Mouse (Mus musculus): ENCODE data around the gene Thada.
"Not testable (repeated sequence)": the region's sequence is repeated elsewhere in the genome, so short reads cannot be mapped to it uniquely, and the experiment has no call there.

The Thada gene

GRCm38 (mm10) chr17:84264305-84264704 lies 201.7 kb downstream of the Thada start:
- no peak for DNase-seq (ENCODE audit: low read depth in 2 of 2, low spot score in 2 of 2)

GRCm38 (mm10) chr17:84263591-84263990 lies 202.4 kb downstream of the Thada start:
- no peak for DNase-seq (ENCODE audit: low read depth in 2 of 2, low spot score in 2 of 2)

- DNase-seq (ENCODE audit: low read depth in 2 of 2, low spot score in 2 of 2) = no peak
Measured at GRCm38 (mm10) chr17:84262325-84262979, 203.6 kb downstream of the Thada start.

GRCm38 (mm10) chr17:84261010-84261409 lies 205.0 kb downstream of the Thada start:
- no peak for DNase-seq (ENCODE audit: low read depth in 2 of 2, low spot score in 2 of 2)

DNA sequence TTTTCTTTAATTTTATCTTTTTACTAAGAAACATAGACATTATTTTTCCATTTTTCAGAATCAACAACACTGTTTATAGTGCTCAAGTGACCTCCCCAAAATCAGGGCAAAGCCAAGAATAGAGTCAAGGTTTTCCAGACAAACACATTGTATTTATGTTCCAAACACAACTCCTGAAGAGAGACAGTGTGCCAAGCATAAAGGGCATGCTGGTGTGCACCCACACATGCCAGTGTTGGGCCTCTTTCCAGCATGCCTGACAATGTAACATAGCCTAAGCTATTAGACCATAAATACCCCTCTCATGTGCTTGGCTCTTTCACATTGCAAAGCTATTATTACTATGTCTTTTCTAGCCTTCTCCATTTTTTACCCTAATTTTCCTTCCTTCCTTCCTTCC lies 205.8 kb downstream of the Thada start:
- DNase-seq (ENCODE audit: low read depth in 2 of 2, low spot score in 2 of 2) = no peak

- DNase-seq (ENCODE audit: low read depth in 2 of 2, low spot score in 2 of 2) = no peak
Measured at GRCm38 (mm10) chr17:84258638-84259261, 207.3 kb downstream of the Thada start.

GRCm38 (mm10) chr17:84257927-84258532 lies 208.0 kb downstream of the Thada start:
- no peak for DNase-seq (ENCODE audit: low read depth in 2 of 2, low spot score in 2 of 2)

DNA sequence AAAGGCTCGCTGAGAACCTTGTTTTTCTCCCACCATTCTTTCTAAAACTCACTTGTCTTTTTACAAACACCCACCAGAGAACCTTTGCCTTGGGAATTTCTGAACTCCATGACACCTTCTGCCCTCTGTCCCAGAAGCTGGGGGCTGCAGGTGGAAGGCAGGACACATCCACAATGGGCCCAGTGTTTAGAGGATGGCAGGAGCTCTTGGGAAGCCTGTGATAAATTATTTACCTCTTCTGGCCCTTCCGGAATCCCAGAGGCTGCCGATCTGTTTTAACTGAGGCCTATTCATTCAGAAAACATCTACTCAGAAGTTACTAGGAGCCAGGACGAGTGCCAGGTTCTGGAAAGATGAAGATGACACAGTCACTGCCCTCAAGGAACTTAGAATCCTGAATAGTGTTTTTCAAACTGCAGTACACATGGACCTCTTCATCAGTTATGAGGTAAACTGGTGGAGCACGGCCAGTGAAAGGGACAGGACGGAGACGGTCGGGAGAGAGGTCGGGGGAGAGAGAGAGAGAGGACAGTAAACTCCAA lies 209.7 kb downstream of the Thada start:
- no peak for DNase-seq (ENCODE audit: low read depth in 2 of 2, low spot score in 2 of 2)

DNA sequence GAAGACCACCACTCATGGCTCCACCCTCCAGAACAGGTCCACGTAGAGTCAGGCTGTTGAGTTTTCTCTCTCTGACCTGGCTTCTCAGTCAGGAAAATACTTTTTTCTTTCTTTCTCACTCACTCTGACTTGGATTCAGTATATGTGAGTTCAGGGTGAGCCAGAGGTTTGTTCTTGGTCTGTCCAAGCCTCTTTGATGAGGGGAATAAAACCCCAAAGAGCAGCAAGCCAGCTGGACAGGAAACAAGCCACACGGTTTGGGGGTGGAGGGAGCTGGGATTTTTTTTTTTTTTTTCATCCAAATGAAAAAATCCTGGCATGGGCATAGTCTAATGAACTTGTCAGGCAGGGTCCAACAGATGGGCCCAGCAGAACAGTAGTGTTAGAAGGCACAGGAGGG lies 210.2 kb downstream of the Thada start:
- no peak for DNase-seq (ENCODE audit: low read depth in 2 of 2, low spot score in 2 of 2)

GRCm38 (mm10) chr17:84251426-84251825 lies 214.6 kb downstream of the Thada start:
- no peak for DNase-seq (ENCODE audit: low read depth in 2 of 2, low spot score in 2 of 2)

DNA sequence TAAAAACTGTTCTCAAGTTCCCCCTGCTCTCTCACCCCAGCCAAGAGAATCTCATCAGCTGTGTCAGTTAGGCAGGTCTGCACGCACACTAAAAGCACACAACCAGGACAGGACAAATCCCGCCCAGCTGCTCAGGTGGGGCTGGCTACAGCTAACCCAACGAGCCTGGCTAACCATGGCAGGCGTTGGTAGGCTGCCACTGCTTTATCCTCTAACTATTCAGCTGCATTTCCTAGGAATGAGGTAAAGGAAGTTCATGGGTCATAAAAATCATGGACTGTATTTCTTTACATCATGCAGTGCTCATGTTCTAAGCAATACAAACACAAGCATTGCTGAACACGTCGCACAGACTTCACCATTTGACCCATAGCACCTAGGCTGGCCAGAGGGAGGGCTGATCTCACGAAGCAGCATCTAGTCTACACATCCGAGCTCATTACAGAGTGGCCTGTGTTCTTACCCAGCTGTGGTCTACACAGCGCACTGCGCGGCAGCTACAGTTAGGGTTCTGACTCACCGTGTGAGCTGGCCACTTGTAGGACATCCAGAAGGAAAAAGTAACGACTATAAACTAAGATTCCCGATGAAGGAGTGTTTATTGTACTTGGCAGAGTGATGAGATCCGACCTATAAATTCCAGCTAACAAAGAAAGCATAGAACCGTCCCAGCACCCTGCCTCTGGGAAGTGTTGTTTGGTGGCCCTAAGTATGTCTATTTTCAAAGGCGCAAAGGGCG lies 221.7 kb downstream of the Thada start:
- DNase-seq (ENCODE audit: low read depth in 2 of 2, low spot score in 2 of 2) = no peak

DNA sequence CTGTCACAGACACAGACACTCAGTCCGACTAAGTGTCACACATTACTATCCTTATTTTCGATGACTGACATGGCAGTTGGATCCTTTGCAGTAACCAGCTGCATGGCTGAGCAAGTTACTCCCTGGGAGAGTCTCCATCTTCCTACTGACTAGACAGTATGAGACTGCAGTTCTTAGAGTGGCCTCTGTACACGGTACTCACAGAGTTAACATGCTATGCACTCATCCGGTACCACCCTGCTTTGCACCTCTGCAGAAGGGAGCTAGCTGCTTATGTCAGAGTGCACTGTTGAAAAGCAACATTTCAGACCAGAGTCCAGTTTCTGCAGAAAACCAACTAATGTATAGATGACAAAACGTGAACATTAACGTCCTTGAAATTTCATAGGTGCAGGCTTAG lies 222.2 kb downstream of the Thada start:
- no peak for DNase-seq (ENCODE audit: low read depth in 2 of 2, low spot score in 2 of 2)

DNA sequence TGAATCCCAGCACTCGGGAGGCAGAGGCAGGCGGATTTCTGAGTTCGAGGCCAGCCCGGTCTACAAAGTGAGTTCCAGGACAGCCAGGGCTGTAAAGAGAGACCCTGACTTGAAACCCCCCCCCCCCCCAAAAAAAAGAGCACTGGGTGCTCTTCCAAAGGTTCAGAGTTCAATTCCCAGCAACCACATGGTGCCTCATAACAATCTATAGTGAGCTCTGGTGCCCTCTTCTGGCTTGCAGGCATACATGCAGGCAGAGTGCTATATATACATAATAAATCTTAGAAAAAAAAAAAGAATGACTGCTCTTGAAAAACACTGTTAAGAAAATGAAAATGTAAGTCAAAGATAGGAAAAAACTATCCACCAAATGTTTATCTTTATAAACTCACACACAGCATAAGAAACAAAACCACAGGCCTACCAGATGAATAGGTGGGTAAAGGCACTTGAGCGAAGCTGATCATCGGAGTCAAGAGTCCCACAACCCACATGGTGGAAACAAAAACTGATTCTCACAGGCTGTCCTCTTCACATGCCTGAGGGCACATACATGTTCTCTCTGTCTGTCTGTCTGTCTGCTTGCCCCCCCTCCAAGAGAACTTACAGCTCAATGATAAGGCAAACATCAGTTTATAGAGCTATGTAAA lies 224.6 kb downstream of the Thada start:
- peak in 1 of 2 experiments; percentile 26 for DNase-seq (ENCODE audit: low read depth in 2 of 2, low spot score in 2 of 2)

- peak in 1 of 2 experiments; percentile 14 for DNase-seq (ENCODE audit: low read depth in 2 of 2, low spot score in 2 of 2)
Measured at GRCm38 (mm10) chr17:84239679-84240292, 226.2 kb downstream of the Thada start.

GRCm38 (mm10) chr17:84238174-84238573 lies 227.8 kb downstream of the Thada start:
- peak in 1 of 2 experiments; percentile 2 for DNase-seq (ENCODE audit: low read depth in 2 of 2, low spot score in 2 of 2)

GRCm38 (mm10) chr17:84236781-84237557 lies 229.0 kb downstream of the Thada start:
- DNase-seq (ENCODE audit: low read depth in 2 of 2, low spot score in 2 of 2) = no peak

DNA sequence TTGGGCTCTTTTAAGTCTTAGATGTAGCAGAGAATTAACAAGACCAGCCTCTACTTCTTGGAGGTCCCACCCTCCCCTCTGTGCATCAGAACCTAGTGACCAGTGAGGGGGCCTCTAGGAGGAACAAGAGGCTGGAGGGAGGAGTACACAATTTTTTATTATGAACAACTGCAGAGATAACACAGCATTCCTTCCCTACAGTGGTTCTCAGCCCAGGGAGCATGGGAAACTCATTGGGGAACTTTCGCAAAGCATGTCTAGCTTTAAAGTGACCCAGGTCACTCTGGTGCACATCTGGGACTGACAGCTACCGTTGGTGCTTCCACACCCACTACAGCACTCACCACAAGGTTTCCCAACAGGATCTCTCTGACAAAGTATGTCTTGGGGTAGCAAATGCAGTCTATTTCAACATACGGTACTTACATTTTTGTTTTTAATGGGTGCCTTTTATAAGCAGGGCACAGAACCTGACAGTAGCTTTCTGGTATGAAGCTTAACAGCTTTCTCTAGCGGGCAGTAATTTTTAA lies 230.5 kb downstream of the Thada start:
- DNase-seq (ENCODE audit: low read depth in 2 of 2, low spot score in 2 of 2) = no peak

GRCm38 (mm10) chr17:84234785-84235184 lies 231.2 kb downstream of the Thada start:
- not testable (repeated sequence) for DNase-seq (ENCODE audit: low read depth in 2 of 2, low spot score in 2 of 2)

DNA sequence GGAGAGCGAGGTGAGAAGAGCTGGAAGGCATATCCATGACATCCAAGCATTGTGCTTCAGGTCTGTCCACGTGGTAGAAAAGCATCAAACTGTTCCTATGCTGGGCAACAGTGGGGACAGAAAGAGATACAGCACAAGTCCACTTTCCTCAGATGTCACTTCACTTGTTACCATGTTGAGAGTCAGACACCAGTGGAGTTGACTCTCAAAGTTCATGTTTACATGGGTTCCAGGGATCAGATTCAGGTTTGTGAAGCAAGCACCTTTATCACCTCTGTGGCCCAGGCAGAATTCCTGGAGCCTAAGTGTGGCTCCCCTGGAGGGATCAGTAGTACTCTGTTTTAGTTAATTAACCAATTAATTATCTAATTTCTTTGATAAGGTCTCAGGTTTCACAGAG lies 232.2 kb downstream of the Thada start:
- DNase-seq (ENCODE audit: low read depth in 2 of 2, low spot score in 2 of 2) = no peak

GRCm38 (mm10) chr17:84231361-84231760 lies 234.6 kb downstream of the Thada start:
- peak in 1 of 2 experiments; percentile 28 for DNase-seq (ENCODE audit: low read depth in 2 of 2, low spot score in 2 of 2)

Measured in CD8-positive naive resting alpha-beta T cell, adult 2 months (primary cell).